Mouse (Mus musculus) stomach, postnatal 0 days (tissue): ENCODE results near the gene Hck. TPM values are rescaled to one million over a fixed set of nuclear protein-coding genes. Genes with fewer than 3 reads are reported as not detected.

Experiments used
- ATAC-seq: fragments of 200-750 bp; cut with Nextera tagmentation; 2 replicates; pipeline ENCODE4 v1.8.0; 2017; ENCODE audit not compliant: low FRiP score, low TSS enrichment
- DNase-seq: peaks from one replicate; pipeline ENCODE4 v3.0.0-alpha.2; 2016; ENCODE audit warnings: low spot score
- H3K27ac ChIP-seq: fragments of 300-500 bp; sonication (generic); replicated peaks from 2 replicates; pipeline ENCODE4 v1.5.1; 2014; ENCODE audit warnings: mild to moderate bottlenecking, control low read depth
- H3K27me3 ChIP-seq: fragments of 300-500 bp; sonication (generic); 2 replicates; pipeline ENCODE4 v1.6.1; 2014; ENCODE audit warnings: low read length; ENCODE audit not compliant: control insufficient read depth, insufficient read depth
- H3K36me3 ChIP-seq: fragments of 300-500 bp; sonication (generic); 2 replicates; pipeline ENCODE4 v1.6.1; 2014; ENCODE audit warnings: low read length, mixed read lengths; ENCODE audit not compliant: control insufficient read depth, insufficient read depth
- H3K4me1 ChIP-seq: fragments of 300-500 bp; sonication (generic); replicated peaks from 2 replicates; pipeline ENCODE4 v1.6.1; 2014; ENCODE audit warnings: antibody characterized with exemption; ENCODE audit not compliant: control insufficient read depth, insufficient read depth
- H3K4me2 ChIP-seq: fragments of 300-500 bp; sonication (generic); replicated peaks from 2 replicates; pipeline ENCODE4 v1.6.1; 2014; ENCODE audit warnings: low read depth, mild to moderate bottlenecking, control low read depth, moderate library complexity
- H3K4me3 ChIP-seq: fragments of 300-500 bp; sonication (generic); 2 replicates; pipeline ENCODE4 v1.5.1; 2014; ENCODE audit warnings: low read depth, low read length, control low read depth
- H3K9ac ChIP-seq: fragments of 300-500 bp; sonication (generic); 2 replicates; pipeline ENCODE4 v1.6.1; 2014; ENCODE audit warnings: mild to moderate bottlenecking, low read length, control low read depth, mixed read lengths
- H3K9me3 ChIP-seq: fragments of 300-500 bp; sonication (generic); 2 replicates; pipeline ENCODE4 v1.6.1; 2016; ENCODE audit warnings: low read length; ENCODE audit not compliant: control insufficient read depth
- CTCF ChIP-seq: IDR thresholded peaks from 2 replicates; pipeline ENCODE4 v1.5.1; 2016; ENCODE audit warnings: antibody characterized with exemption, low read depth, mild to moderate bottlenecking, moderate library complexity
- EP300 ChIP-seq: optimal IDR thresholded peaks from 2 replicates; pipeline ENCODE3; 2016; ENCODE audit warnings: antibody characterized with exemption
- WGBS: fragments of 180-500 bp; shearing (Covaris S2); extraction: QIAGEN DNeasy Blood & Tissue Kit; methylation state at CpG from one replicate; pipeline ENCODE4 v1.1.7; 2014; 5-methylcytosine and 5-hydroxymethylcytosine counted together
- polyA plus RNA-seq: library from polyadenylated mRNA; unstranded; fragments of >200 nt; fragmentation: Nextera tagmentation; extraction: Ambion mirVana; gene quantifications from 2 replicates; pipeline ENCODE4 v1.2.1, GENCODE M21; 2015

Gene Hck
- polyA plus RNA-seq, 1 experiment from 2014 or later, result 3.6 TPM

DNA sequence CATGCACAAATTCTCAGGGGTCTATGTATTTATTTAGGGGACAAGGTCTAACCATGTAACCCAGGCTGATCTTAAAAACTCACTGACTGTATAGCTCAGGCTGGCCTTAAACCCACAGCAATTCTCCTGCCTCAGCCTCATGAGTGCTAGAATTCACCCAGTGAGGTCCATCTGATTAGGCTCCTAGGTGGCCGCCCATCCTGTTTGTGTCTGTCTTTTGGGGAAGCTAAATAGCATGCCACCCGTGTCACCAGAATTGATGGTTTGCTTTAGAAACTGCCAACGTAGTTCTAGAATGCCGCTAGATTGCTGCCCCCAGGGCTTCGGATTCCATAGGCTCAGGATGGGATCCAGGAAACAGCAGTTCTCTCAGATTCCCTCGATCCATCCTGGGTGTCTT lies 41.3 kb upstream of the Hck start:
- H3K4me2 ChIP-seq, result no peak overlapping the region
- no peak overlapping the region for H3K27ac ChIP-seq
- DNase-seq, result no peak

DNA sequence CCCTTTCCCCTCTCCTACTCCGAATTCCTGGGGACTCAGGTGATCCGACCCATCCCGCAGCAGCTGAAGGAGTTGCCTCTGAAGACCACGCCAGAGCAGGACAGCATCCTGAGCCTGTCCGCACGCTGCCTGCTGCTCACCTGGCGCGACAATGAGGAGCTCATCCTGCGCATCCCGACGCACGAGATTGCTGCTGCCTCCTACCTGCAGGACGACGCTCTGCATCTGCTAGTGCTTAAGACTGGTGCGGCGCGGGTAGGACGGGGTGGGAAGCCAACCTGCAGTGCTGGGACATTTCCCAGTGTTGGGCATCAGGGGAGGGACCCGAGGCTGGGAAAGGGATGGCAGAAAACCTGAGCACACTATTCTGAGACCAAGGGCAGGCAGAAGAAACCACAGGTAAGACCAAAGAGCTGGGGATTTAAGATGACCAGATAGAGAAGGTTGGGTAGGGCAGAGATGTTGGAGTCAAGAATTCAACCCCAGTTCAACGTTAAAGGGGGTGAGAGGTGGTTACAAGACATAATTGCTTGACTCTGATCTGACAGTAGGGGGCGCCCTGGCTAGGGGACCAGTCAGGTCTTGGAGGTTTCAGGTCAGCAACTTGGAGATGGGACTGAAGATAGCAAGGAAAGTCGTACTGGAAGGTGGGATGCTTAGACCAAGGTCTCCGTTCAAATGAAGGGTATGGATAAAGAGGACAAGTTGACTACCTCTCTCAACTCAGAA lies 37.3 kb upstream of the Hck start:
- Histone ChIP-seq H3K27ac (no peak overlapping the region), H3K9me3 (no peaks in the 10 kb centered on the region), H3K4me1 (no peaks in the 10 kb centered on the region), H3K27me3 (peaks cover 20% of the 10 kb centered on the region), H3K9ac (no peak overlapping the region), H3K36me3 (no peaks in the 10 kb centered on the region), H3K4me2 (no peak overlapping the region), H3K4me3 (no peak overlapping the region)
- ATAC-seq, result no peak
- WGBS, result 15% methylated on average over 23 of the region's 23 CpGs
- peak; percentile 24 for DNase-seq
- TF ChIP-seq EP300 (no peak), CTCF (peak; percentile 57)

More for the DNA sequence above, 41.3 kb upstream of the Hck start:
- Histone ChIP-seq H3K9me3 (no peaks in the 10 kb centered on the region), H3K36me3 (no peaks in the 10 kb centered on the region), H3K27me3 (peaks cover 19% of the 10 kb centered on the region), H3K4me3 (no peak overlapping the region), H3K4me1 (no peaks in the 10 kb centered on the region), H3K9ac (no peak overlapping the region)
- ATAC-seq, result no peak
- 41% methylated on average over 6 of the region's 6 CpGs for WGBS
- TF ChIP-seq EP300 (no peak), CTCF (no peak)

DNA sequence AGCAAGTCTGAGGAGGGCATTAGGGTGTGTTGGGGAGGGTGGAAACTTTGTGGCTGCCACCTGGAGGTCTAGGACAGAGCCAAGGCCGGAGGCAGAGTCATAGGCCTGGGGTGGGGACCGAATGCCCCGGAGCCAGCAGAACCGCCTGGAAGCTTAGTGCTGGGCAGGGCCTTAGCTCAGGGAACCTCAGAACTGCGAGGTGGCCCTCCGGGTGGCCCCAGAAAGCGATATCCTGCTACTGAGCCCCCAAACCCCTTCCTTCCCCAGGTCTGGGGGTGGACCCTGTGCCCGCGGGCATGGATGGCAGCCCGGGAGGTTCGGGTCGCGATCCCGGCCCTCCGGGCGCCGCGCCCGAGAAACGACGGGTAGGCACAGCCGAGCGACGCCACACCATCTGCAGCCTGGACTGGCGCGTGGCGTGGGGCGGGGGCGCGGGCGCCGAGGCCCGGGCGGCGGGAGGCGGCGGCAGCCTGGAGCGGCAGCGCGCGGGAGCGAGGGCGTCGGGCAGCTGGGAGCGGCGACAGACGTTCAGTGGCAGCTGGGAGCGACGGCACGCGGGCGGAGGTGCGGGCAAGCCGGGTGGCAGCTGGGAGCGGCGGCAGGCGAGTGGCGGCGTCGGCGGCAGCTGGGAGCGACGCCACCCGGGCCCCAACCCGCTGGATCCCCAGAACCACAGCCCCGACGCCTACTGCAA lies 36.6 kb upstream of the Hck start:
- Histone ChIP-seq H3K9me3 (no peaks in the 10 kb centered on the region), H3K27me3 (peaks cover 20% of the 10 kb centered on the region), H3K36me3 (no peaks in the 10 kb centered on the region), H3K4me1 (no peaks in the 10 kb centered on the region), H3K4me3 (peak overlapping the region; percentile 21), H3K27ac (no peak overlapping the region), H3K9ac (0 out of 2 replicates have a peak overlapping the region, but pooled peaks have one; percentile 3), H3K4me2 (peak overlapping the region; percentile 43)
- TF ChIP-seq EP300 (no peak), CTCF (no peak)
- peak; percentile 38 for DNase-seq
- no peak for ATAC-seq
- 16% methylated on average over 61 of the region's 67 CpGs for whole genome bisulfite sequencing

DNA sequence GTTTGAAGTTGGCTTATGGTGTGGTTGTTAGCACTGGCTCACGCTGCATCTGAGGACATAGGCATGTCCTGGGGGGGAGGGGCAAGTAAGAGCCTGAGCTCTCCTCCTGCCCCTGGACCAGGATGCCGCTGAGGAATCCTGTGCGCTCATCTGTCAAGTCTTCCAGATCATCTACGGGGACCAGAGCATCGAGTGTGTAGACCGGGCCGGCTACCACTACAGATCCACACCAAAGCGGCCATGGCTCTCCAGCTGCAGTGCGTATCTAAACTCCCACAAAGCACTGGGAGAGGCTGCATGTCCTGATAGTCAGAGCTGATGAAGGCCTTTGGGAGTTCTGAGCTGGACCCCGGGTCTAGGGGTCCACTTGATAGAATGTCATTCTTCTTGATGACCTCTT lies 33.6 kb upstream of the Hck start:
- Histone ChIP-seq H3K4me3 (no peak overlapping the region), H3K4me1 (no peaks in the 10 kb centered on the region), H3K36me3 (no peaks in the 10 kb centered on the region), H3K27ac (no peak overlapping the region), H3K9ac (no peak overlapping the region), H3K27me3 (peaks cover 20% of the 10 kb centered on the region), H3K9me3 (no peaks in the 10 kb centered on the region), H3K4me2 (no peak overlapping the region)
- TF ChIP-seq CTCF (no peak), EP300 (no peak)
- DNase-seq (no peak), ATAC-seq (no peak)
- 81% methylated on average over 10 of the region's 10 CpGs for WGBS

DNA sequence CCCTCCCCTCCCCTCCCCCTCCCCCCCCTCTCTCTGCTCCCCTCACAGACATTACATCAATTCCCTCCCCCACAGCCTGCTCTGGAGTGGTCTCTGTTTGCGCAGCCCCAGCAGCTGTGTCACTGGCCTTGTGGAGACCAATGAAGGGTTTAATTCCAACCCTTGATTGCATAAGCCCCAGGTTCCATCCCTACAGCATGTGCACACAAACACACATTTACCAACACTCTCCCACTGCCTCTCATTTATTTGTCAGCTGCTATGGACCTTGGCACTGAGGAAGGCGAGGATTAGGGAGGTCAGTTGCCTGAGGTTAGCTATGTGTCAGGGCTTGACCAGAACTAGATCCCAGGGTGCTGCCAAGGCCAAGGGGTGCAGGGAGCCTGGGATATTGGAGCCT lies 32.3 kb upstream of the Hck start:
- WGBS, result 55% methylated on average over 2 of the region's 2 CpGs
- no peaks in the 10 kb centered on the region for H3K4me1 ChIP-seq
- no peak for ATAC-seq
- TF ChIP-seq EP300 (no peak), CTCF (no peak)
- no peak overlapping the region for H3K9ac ChIP-seq
- no peak overlapping the region for H3K4me3 ChIP-seq
- no peak overlapping the region for H3K4me2 ChIP-seq
- H3K9me3 ChIP-seq, result no peaks in the 10 kb centered on the region
- no peak overlapping the region for H3K27ac ChIP-seq
- no peak for DNase-seq
- peaks cover 8% of the 10 kb centered on the region for H3K27me3 ChIP-seq
- no peaks in the 10 kb centered on the region for H3K36me3 ChIP-seq

DNA sequence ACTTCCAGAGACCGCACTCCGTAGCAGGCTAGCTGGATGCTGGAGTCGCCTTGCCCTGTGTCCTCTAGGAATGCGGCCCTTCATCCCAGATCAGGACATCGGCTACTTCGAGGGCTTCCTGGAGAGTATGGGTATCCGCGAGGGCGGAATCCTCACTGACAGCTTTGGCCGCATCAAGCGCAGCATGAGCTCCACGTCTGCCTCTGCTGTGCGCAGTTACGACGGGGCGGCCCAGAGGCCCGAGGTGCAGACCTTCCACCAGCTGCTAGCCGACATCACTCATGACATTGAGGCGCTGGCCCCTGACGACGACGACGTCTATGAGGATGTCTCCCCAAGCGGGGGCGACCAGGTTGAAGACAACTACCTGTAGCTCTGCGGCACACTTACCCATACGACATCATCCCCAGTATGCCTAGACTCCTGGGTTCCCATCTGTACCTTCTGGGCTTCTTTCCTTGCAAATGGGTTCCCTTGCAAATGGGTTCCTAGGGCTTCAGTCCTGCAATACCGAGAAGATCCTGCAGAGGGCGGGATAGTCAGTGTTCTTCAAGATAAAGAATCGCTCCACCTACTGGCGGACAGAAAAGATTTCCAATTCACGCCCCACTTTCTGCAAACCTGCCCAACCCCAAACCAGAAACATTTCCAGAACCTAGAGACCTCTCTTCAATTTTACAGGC lies 27.3 kb upstream of the Hck start:
- Histone ChIP-seq H3K9ac (no peak overlapping the region), H3K27ac (no peak overlapping the region), H3K4me1 (no peaks in the 10 kb centered on the region), H3K36me3 (no peaks in the 10 kb centered on the region), H3K9me3 (no peaks in the 10 kb centered on the region), H3K4me3 (no peak overlapping the region), H3K27me3 (no peaks in the 10 kb centered on the region), H3K4me2 (no peak overlapping the region)
- WGBS, result 32% methylated on average over 32 of the region's 32 CpGs
- no peak for TF ChIP-seq EP300
- peak; percentile 99 for TF ChIP-seq CTCF
- ATAC-seq (no peak), DNase-seq (peak; percentile 88)
